ENCODE assay signal across 22 mouse cellular contexts in genomic region chr9:42859959-42860794, GRCm38 (mm10).
A peak's percentile ranks its signal among the peaks of the same experiment; 100 is the strongest.
DNase-seq lines count a peak whose midpoint lies in the region; ATAC-seq and TF ChIP-seq lines count a peak whose summit lies in the region.
"Had no signal": no experiment of that assay in that cellular context is flagged by ENCODE, and none has a peak within 500 bp of the region (broad histone marks: within the 10 kb centered on the region; RNA-seq: fewer than 3 reads in every experiment).

No protein-coding gene starts in this region.

- no peaks in the 10 kb centered on the region for H3K36me3 ChIP-seq in thymus, adult 2 months (ENCODE audit: control insufficient read depth, insufficient read depth, low read length)
- H3K36me3 ChIP-seq in midbrain, embryonic 13.5 days: no peaks in the 10 kb centered on the region
- H3K36me3 ChIP-seq: embryonic facial prominence, embryonic 12.5 days; hindbrain, embryonic 13.5 days; intestine, embryonic 15.5 days; liver, embryonic 12.5 days; midbrain, embryonic 12.5 days; stomach, embryonic 15.5 days had no signal

- no peak overlapping the region for H3K4me3 ChIP-seq in thymus, adult 2 months (ENCODE audit: control insufficient read depth, insufficient read depth, low read length)
- no peak overlapping the region for H3K4me3 ChIP-seq in bone marrow macrophage, adult 2 months (ENCODE audit: insufficient read depth, low read length)
- H3K4me3 ChIP-seq in midbrain, embryonic 13.5 days (replicated peaks): no peak overlapping the region
- H3K4me3 ChIP-seq: embryonic facial prominence, embryonic 12.5 days; erythroblast, embryonic 14.5 days; forebrain, embryonic 13.5 days; hindbrain, embryonic 13.5 days; intestine, embryonic 15.5 days; liver, embryonic 12.5 days; midbrain, embryonic 12.5 days; stomach, embryonic 15.5 days had no signal

- H3K4me2 ChIP-seq in midbrain, embryonic 13.5 days (replicated peaks): no peak overlapping the region
- H3K4me2 ChIP-seq: embryonic facial prominence, embryonic 12.5 days; forebrain, embryonic 13.5 days; hindbrain, embryonic 13.5 days; intestine, embryonic 15.5 days; liver, embryonic 12.5 days; midbrain, embryonic 12.5 days; stomach, embryonic 15.5 days had no signal

- whole genome bisulfite sequencing in thymus, adult 2 months: 4% methylated on average over 10 of the region's 10 CpGs
- 80% methylated on average over 10 of the region's 10 CpGs for WGBS in midbrain, embryonic 13.5 days

- H3K27ac ChIP-seq in thymus, adult 2 months (ENCODE audit: control insufficient read depth, insufficient read depth, low read length): no peak overlapping the region
- peak overlapping the region; percentile 45 for H3K27ac ChIP-seq in bone marrow macrophage, adult 2 months (ENCODE audit: insufficient read depth, low read depth, low read length)
- H3K27ac ChIP-seq in midbrain, embryonic 13.5 days: no peak overlapping the region
- H3K27ac ChIP-seq: embryonic facial prominence, embryonic 12.5 days; forebrain, embryonic 13.5 days; hindbrain, embryonic 13.5 days; intestine, embryonic 15.5 days; liver, embryonic 12.5 days; midbrain, embryonic 12.5 days; stomach, embryonic 15.5 days had no signal

- no peak for TF ChIP-seq CTCF in thymus, adult 2 months (IDR thresholded peaks at IDR 0.05; ENCODE audit: borderline replicate concordance, control insufficient read depth, extremely low read depth, insufficient read depth, low read length, poor library complexity)
- TF ChIP-seq CTCF in bone marrow macrophage, adult 2 months (IDR thresholded peaks at IDR 0.05; ENCODE audit: low read depth, low read length): no peak

- H3K27me3 ChIP-seq in thymus, adult 2 months (ENCODE audit: control insufficient read depth, insufficient read depth, low read length): no peaks in the 10 kb centered on the region
- H3K27me3 ChIP-seq in midbrain, embryonic 13.5 days: peaks cover 3% of the 10 kb centered on the region; the same call in 1 of the 2 replicates
- H3K27me3 ChIP-seq: embryonic facial prominence, embryonic 12.5 days; forebrain, embryonic 13.5 days; intestine, embryonic 15.5 days; liver, embryonic 12.5 days; Patski; stomach, embryonic 15.5 days had no signal

- TF ChIP-seq POLR2A in thymus, adult 2 months (IDR thresholded peaks at IDR 0.05; ENCODE audit: control insufficient read depth, extremely low read depth, insufficient read depth, low read length, poor library complexity): no peak
- TF ChIP-seq POLR2A in bone marrow macrophage, adult 2 months (IDR thresholded peaks at IDR 0.05; ENCODE audit: borderline replicate concordance, low read depth, low read length): no peak

- H3K9ac ChIP-seq in midbrain, embryonic 13.5 days (replicated peaks): no peak overlapping the region
- H3K9ac ChIP-seq: embryonic facial prominence, embryonic 12.5 days; forebrain, embryonic 13.5 days; hindbrain, embryonic 13.5 days; intestine, embryonic 15.5 days; liver, embryonic 12.5 days; midbrain, embryonic 12.5 days; stomach, embryonic 15.5 days had no signal

- peak; percentile 63 for ATAC-seq in megakaryocyte progenitor cell, adult 5-6 weeks (replicated peaks; ENCODE audit: poor library complexity)
- ATAC-seq in midbrain, embryonic 13.5 days: no peak
- ATAC-seq: forebrain, embryonic 13.5 days; intestine, embryonic 15.5 days; liver, embryonic 12.5 days; Patski had no signal

- H3K4me1 ChIP-seq in thymus, adult 2 months (replicated peaks; ENCODE audit: control insufficient read depth, insufficient read depth, low read length): peaks cover 26% of the 10 kb centered on the region
- H3K4me1 ChIP-seq in bone marrow macrophage, adult 2 months (ENCODE audit: control insufficient read depth, insufficient read depth, low read length): peaks cover 25% of the 10 kb centered on the region
- H3K4me1 ChIP-seq in midbrain, embryonic 13.5 days (replicated peaks): peaks cover 16% of the 10 kb centered on the region
- H3K4me1 ChIP-seq: liver, embryonic 12.5 days had no signal

- no peaks in the 10 kb centered on the region for H3K9me3 ChIP-seq in midbrain, embryonic 13.5 days
- H3K9me3 ChIP-seq: embryonic facial prominence, embryonic 12.5 days; forebrain, embryonic 13.5 days; hindbrain, embryonic 13.5 days; intestine, embryonic 15.5 days; liver, embryonic 12.5 days; midbrain, embryonic 12.5 days; stomach, embryonic 15.5 days had no signal

- peak; percentile 16 for DNase-seq in thymus, adult 2 months
- DNase-seq in thymus, adult 18-20 months: no peak
- DNase-seq in cerebellum, adult 9-11 months: no peak
- DNase-seq in urinary bladder, postnatal 36 days (ENCODE audit: low spot score in 2 of 2): no peak
- no peak for DNase-seq in ovary, postnatal 14 days (ENCODE audit: low spot score)
- DNase-seq: cerebellum, adult 9-10 months; kidney, adult 9 months; kidney, postnatal 36 days; lung, adult 2 months; right cerebral cortex, postnatal 25 days had no signal
